Mouse (Mus musculus) 3T3-L1 (cell line): ENCODE results near the gene Gm10031.
"Not testable (repeated sequence)": the region's sequence is repeated elsewhere in the genome, so short reads cannot be mapped to it uniquely, and the experiment has no call there.

ENCODE experiments used
- DNase-seq: peaks from one replicate; pipeline ENCODE4 v3.0.0-alpha.2; 2015; ENCODE audit warnings: low read depth, low spot score

The Gm10031 gene

DNA sequence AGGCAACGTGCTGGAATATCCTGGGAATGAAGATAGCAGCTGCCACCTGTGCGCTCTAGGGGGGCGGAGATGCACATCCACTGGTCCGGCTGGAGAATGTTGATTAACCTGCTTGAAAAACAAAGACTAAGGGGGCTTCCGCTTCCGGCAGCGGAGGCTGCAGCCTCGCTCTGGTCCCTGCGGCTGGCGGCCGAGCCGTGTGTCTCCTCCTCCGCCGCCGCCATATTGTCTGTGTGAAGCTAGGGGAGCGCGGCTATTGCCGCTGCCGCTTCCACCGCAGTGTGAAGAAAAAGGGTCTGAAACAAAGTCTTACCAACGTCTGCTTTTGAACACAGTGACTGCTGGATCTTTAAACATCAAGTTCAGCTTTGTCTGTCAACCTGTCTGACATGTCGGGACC is at the start of gene Gm10031:
Gm10031 (plus strand) TSS at position 171 of the 400 bp plus-strand sequence.
- DNase-seq, result not testable (repeated sequence)

DNA sequence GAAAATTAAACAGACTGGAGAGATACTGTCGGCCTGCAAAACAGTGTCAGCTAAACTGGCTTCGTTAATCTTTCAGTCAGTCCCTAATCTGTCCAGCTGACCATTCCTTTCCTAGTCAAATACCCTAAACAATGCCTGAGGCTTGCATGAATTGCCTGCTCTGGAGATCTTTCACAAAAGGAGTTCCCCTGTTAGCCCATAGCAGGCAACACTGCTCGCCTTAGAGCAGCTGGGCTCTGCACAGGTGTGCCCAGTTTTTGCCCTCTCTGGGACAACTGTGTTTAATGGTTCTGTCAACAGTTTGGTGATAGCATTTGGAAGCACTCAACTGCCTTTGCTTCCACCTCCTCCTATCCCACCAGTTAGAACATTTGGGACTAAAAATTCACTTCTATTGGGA is 49.0 kb upstream of the Gm10031 start:
- DNase-seq, result no peak

DNA sequence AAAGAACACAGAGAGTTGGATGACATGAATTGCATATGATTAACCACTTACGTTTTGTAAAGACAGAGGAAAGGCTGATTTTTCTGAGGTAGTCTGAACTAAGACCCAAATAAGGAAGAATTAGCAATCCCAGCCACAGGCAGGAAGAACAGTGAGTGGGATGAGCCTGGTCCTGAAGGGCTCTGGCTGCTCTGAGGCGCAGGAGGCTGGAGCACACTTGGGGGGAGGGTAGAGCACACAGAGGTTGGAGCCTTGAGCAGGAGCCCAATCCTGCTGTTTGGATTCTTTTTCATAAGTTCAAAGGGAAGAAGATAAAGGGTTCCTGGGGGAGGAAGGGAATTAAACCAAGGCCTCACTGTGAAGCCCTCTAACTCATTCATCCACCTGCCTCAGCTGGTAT is 47.8 kb upstream of the Gm10031 start:
- DNase-seq, result no peak

DNA sequence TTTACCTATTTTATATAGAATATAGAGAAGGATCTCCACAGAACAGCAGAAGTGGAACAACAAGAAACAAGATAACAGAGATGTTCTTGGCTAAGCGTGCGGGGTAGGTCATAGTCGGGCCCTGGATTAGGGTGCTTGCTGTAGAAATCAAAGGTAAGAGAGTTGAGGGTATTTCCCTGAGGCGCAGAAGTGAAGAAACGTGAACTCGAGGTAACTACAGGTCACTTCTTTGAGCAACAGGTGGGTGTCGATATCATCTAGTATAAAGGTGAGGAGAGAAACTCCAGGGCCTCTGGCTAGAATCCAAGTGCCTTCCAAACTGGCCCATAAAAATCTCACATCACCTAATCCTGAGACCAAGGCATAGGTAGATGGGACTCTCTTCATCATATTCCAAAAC is 47.3 kb upstream of the Gm10031 start:
- DNase-seq, result no peak

DNA sequence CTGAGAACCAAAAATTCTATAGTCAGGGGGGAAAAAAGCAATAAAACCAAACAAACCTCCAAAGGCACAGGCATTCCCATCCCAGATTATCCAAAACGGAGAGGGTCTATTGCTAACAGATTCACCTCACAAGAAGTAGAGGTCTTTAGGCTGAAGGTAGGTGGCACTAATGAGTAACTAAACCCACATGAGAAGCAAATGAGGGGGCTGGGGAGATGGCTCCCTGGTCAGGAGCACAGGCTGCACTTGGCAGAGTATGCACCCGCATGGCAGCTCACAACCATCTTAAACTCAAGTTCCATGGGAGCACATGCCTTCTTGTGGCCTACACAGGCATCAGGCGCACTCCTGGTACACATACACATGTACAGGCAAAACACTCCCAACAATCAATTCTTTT is 42.0 kb upstream of the Gm10031 start:
- DNase-seq, result no peak

DNA sequence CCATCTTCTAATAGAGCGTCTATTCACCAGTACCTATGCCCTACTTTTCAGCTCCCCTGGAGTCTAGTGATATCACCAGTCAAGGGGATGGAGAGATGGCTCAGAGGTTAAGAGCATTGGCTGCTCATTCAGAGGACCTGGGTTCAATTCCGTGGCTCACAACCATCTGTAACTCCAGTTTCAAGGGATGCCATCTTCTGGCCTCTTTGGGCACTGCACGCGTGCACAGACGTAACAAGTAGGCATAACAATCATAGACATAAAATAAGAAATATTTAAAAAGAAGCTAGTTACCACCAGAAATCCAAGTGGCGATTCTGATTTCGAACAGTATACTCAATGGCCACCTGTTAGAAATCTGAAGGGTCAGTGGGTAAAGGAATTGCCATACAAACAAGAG is 36.3 kb upstream of the Gm10031 start:
- no peak for DNase-seq

DNA sequence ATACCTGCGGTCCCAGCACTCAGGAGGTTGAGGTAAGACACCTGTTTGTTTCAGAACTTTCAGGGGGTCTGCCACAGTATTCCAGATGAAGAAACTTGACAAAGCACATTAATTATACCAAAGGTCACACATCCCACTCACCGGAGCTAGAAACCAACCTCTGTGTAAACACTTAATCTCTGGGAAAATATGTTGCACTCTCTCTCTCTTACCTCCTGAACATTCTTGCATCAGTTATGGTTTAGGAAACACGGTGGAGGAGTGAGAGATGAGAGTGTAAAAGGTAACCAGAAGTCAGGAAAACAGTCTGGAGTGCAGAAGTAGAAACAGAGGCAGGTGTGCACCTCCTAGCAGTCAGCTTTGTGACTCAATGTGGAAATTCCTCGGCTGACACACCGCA is 35.8 kb upstream of the Gm10031 start:
- DNase-seq, result no peak

DNA sequence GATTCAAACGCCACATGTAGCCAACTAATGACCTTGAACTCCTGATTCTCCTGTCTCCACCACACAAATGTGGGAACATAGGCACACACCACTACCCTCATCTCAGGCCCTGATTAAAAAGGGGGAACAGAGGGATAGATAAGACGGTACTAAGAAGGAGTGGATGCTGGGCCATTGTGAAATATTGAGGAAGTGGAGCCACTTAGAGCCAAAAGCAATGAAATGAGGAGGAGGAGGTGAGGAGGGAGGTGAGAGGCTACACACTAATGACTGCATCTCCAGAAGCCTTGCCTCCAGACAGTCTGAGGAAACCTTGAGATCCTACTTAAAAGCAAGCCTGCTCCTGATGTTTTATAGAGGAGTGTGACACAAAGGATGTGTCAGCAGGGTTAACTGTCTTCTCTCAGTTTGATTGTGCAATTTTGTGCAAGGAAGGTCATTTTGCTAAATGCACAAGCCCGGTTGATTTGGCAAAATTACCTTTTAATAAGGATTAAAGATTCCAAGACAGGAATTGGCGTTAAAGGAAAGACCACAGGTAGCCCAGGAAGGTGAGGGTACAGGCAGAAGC is 32.5 kb upstream of the Gm10031 start:
- DNase-seq, result no peak

DNA sequence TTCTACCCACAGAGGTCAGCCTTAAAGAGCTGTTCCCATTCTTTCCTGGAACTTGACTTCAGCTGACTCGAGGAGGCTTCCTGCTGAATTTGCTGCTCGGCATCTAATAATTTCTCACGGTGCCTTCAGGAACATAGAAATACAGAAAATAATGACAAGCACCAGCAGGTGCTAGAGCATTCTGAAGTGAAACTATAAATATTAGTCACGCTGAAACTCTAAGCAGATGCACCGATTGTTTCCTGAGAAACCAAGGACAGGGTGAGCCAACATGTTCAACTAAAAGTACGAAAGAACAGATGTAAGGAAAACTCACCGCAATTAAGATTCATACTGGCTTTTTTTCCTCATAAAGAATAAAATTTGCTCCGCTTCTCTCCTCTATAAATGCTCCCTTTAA is 28.8 kb upstream of the Gm10031 start:
- DNase-seq, result no peak

DNA sequence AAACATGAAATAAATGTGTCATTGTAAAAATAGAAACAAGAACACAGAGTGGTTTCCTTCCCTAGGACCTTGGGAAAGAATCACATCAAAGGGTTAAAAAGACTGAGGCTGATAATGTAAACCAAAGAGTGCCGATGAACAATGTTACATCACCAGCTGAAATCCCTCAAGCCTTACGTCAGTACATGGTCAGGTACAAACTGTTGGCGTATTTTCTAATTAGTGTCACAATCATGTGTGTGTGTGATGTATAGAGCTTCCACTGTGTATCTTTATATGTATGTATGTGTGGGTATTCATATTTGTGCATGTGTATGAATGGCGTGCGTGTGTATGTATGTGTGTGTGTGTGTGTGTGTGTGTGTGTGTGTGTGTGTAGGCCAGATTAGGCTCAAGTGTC is 26.9 kb upstream of the Gm10031 start:
- DNase-seq, result no peak

DNA sequence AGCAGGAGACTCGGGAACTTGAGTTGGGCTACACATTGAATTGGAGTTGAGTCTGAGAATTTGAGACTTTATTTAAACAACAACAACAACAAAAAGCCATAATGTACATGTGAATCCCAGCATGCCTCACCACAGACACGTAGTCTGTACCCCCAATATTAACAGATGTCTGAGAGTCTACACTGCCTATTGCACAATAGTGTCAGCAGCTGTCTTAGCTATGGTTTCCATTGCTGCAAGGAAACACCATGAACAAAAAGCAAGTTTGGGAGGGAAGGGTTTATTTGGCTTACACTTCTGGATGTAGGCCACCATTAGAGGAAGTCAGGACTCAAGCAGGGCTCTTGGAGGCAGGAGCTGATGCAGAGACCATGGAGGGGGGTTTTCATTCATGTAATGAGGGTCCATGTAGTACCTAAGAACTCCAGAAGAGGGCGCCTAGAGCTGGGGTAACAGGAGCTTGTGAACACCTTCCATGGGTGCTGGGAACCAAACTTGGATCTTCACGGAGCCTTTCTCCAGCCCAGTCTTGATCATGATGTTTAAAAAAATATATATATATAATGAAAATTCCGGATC is 18.8 kb upstream of the Gm10031 start:
- DNase-seq, result peak; percentile 17

DNA sequence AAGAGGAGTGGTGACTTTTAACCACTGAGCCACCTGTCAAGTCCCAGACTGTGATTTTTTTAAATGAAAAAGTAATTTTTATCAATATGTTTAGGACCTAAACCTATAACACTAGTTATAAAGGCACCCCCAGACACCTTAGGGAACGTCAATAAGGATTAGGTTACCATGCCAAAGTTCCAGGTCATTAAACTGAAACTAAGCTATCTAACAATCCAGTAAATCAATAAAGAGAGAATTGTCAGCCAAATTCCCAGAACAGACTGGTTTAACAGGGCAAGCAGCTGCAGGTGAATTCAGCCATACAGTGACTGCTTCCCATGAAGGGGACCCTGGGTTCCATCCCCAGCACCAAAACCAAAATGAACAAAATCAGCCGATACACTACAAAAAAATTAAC is 17.9 kb upstream of the Gm10031 start:
- DNase-seq, result no peak

DNA sequence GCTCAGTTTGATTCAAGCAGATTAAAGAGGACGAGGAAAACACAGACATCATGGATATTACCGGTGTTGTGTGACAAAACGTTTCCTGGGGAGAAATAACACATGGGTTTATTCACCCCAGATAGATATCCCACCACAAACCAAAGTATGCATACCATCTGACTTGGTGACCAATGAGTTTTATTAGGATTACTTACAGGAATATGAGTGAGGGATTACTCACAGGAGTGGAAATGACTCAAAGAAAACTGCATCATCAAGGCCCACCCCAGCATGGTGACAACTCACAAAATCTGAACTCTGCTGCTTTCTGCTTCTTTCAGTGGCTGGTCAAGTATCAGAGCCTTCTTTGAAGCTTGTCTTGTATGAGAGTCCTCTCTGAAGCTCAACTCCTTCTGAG is 16.1 kb upstream of the Gm10031 start:
- DNase-seq, result peak; percentile 69

DNA sequence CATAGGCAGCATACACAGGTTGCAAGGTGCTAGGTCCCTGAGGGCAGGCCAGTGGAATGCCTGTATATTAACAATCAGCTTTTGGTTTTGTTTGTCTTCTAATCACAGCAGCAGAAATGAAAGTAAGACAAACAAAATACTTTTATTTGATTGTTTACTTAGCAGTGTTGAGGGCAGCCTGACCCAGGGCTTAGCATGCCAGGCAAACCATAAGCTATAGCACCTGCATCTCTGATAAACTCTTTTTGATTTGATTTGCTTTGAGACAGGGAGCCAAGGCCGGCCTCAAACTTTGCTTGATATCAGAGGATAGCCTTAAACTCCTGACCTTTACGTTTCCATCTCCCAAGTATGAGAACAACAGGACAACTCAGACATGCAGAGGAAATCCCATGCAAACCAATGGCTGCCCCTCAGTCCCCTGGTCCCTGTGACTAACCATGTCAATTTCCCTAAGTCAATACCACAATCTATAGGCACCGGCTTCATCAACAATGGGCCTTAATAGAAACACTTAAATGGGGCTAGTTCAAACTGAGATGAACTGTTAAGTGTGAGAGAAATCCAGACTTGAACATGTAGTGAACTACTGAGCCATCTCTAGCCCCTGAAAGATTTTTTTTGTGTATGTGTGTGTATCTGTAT is 3.6 kb upstream of the Gm10031 start:
- no peak for DNase-seq

DNA sequence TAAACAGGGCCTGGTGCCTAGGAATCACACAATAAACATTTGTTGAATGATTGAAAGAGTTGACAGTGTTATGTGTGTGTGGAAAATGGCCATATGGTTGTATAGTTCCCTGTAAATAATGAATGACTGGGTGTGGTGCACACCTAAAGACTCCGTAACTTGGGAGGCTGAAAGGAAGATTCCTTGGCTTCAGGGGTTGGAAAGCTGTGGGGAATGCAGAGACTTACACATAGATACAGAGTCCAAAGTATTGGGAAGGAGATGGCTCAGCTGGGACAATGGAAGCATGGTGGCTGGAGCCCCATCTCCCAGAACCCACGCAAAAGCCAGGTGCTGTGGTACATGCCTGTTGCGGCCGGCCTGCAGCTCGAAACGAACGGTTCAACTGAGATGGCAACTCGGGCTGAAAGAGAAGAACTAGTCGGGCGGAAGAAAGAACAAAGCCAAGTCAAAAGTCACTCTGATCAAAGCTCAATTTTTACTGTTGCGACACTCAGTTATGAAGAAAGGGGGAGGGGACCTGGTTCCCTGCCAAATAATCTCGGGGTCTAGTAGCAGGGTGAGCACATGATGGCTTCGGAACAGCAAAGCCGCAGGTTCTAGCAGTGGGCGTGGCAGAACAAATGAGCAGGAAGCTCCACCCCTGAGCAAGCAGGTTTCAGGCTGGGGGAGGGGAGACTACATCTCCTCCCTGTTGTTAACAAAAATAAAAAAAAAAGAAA is 1.9 kb upstream of the Gm10031 start:
- DNase-seq, result no peak

DNA sequence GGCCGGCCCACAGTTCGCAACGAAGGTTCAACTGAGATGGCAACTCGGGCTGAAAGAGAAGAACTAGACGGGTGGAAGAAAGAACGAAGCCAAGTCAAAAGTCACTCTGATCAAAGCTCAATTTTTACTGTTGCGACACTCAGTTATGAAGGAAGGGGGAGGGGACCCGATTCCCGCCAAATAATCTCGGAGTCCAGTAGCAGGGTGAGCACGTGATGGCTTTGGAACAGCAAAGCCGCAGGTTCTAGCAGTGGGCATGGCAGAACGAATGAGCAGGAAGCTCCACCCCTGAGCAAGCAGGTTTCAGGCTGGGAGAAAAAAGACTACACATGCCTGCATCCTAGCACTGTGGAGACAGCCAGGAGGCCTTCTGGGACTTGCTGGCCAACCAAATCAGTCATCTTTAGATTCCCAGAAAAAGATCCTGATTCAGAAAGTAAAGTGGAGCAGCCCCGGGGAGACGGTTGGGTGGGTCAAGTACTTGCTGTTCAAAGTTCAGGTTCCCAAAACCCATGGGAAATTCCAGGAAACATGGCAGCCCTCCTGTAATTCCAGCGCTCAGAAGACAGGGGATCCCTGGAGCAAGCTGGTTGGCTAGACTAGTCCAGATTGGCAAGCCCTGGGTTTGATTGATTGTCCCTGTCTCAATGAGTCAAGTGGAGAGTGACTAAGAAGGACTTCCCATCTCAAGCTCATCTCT is 8.8 kb downstream of the Gm10031 start:
- not testable (repeated sequence) for DNase-seq

DNA sequence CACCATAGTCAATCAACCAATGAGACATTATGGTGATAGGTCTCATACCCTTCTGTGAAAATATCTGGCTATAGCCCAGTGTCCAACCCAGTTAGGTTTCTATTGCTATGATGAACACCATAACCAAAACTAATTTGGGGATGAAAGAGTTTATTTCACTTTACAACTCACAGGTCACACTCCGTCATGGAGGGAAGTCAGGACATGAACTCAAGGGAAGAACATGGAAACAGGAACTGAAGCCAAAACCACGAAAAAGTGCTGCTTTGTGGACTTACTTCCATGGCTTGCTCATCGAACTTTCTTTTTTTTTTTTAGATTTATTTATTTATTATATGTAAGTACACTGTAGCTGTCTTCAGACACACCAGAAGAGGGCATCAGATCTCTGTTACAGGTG is 9.7 kb downstream of the Gm10031 start:
- DNase-seq, result no peak

DNA sequence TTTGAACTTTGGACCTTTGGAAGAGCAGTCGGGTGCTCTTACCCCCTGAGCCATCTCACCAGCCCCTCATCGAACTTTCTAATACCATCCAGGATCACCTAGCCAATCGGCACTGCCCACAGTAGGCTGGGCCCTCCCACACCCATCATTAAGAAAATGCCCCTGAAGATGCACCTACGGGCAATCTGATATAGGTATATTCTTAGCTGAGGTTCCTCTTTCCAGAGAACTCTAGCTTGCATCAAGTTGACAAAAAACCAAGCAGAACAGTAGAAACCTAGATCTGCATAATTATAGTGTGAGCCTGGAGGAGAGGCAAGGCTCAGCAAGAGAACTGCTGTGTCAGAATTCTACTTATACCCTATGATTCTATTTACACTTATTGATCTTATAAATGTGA is 10.1 kb downstream of the Gm10031 start:
- no peak for DNase-seq

DNA sequence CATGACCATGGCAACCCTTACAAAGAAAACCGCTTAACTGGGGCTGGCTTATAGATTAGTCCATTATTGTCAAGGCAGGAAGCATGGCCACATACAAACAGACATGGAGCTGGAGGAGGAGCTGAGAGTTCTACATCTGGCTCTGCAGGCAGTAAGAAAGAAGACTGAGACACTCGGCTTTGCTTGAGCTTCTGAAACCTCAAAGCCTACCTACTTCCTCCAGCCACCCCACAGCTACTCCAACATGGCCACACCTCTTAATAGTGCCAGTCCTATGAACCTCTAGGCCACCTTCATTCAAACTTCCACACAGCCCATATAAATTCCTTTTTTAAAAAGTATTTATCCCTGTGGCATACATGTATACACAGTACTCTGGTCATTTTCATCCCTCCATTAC is 13.2 kb downstream of the Gm10031 start:
- no peak for DNase-seq

DNA sequence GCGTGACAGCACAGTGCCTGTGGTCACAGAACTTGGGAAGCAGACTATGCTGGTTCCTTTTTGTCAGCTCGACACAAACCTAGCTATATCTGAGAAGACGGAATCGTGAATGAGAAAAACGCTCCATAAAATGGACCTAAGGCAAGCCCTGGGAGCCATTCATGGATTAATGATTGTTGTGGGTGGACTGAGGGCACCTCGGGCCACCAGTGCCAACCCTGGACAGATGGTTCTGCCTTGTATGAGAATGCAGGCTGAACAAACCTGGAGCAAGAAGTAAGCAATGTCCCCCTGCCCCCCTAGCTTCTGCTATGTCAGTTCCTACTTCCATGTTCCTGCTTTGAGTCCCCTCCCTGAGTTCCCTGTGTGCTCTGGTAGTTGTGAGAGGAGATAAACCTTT is 13.9 kb downstream of the Gm10031 start:
- DNase-seq, result no peak

DNA sequence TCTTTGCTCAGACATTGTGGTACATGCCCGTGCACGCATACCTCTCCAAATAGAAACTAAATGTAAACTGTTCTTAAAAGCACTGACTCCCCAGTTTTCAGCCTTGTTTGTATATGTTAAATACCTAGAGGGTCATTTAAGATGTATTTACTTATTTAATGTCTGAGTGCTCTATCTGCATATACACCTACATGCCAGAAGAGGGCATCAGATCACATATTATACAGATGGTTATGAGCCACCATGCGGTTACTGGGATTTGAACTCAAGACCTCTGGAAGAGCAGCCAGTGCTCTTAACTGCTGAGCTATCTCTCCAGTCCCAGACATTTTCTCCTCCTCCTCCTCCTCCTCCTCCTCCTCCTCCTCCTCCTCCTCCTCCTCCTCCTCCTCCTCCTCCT is 14.6 kb downstream of the Gm10031 start:
- peak; percentile 40 for DNase-seq
